Mouse (Mus musculus) left cerebral cortex, adult 11 months (tissue): Measurements from ENCODE around the gene Stambp.

Source experiments
- DNase-seq: peaks from one replicate; pipeline ENCODE4 v3.0.0; 2022; ENCODE audit warnings: low spot score

Stambp gene

GRCm38 (mm10) chr6:83501524-83502310 is 70.8 kb downstream of the Stambp start:
- no peak for DNase-seq

GRCm38 (mm10) chr6:83500462-83500861 is 72.1 kb downstream of the Stambp start:
- DNase-seq: no peak

- DNase-seq: no peak
Observed at GRCm38 (mm10) chr6:83499078-83499477, 73.5 kb downstream of the Stambp start.

GRCm38 (mm10) chr6:83496753-83497710 is 75.5 kb downstream of the Stambp start:
- DNase-seq: no peak

DNA sequence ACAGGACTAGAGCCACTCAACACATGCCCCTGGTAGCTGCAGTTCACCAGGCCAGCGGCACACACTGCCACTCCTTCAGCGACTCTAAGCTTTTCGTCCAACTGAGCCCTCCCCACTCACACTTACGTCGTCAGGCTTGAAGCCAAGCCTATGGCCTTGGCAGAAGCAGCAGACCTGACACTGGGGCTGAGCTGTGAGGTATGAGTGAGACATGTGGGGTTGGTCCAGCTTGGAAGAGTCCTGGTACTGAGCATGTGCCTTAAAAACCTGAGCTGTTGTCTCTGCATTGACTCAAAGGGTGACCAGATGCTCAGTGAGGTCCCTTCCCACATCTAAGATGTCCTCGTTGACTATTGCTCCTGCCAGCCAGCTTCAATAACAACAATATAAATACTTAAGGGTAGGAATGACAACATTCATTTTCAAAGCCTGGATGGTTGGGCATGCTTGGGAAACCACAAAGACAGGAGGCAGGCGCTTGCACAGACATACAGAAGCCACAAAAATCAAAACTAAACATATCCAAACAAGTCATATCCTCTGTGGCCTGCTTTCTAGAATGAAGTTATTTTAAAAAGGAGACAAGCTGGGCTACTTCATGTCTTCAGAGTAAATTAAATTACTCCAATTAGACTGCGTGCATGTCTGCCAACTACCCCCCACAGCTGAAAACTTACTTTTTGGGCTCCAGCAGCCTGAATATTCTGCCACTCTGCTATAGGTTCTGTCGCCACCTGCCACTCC is 76.3 kb downstream of the Stambp start:
- DNase-seq: no peak
